9 mouse cellular contexts compared by ENCODE assay signal in the genomic region with DNA sequence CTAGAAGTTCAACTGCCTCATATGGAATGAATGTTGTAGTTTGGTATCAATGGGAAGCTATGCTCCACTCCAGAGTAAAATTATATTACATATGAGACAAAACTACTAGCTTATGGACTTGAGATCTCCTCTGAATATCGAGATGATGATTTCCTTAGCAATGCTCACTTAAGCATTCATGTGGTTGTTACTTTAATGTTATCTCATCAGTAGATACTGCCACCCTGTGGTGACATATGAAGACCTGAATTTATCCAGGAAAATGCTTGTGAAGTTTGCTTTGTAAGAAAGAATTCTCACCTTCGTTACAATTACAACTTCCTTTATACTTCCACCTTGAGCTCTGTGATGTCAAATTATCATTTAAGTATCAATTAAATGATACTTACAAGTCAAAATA.
DNase-seq lines count a peak whose midpoint lies in the region; ATAC-seq and TF ChIP-seq lines count a peak whose summit lies in the region.
"Had no signal": no experiment of that assay in that cellular context is flagged by ENCODE, and none has a peak within 500 bp of the region (broad histone marks: within the 10 kb centered on the region; RNA-seq: fewer than 3 reads in every experiment).

No protein-coding gene starts in this region.

- 8% methylated on average over 2 of the region's 2 CpGs for WGBS in hindbrain, postnatal 0 days
- 17% methylated on average over 2 of the region's 2 CpGs for WGBS in hindbrain, embryonic 16.5 days

- no peak overlapping the region for H3K27ac ChIP-seq in hindbrain, postnatal 0 days
- no peak overlapping the region for H3K27ac ChIP-seq in hindbrain, embryonic 16.5 days (ENCODE audit: low read depth, low read length)
- H3K27ac ChIP-seq: neural tube, embryonic 13.5 days had no signal

- H3K4me2 ChIP-seq in hindbrain, postnatal 0 days (ENCODE audit: low read depth, low read length) = no peak overlapping the region
- no peak overlapping the region for H3K4me2 ChIP-seq in hindbrain, embryonic 16.5 days (ENCODE audit: low read length)
- H3K4me2 ChIP-seq: neural tube, embryonic 13.5 days had no signal

- no peak for ATAC-seq in hindbrain, postnatal 0 days
- ATAC-seq in hindbrain, embryonic 16.5 days = no peak
- ATAC-seq: activated CD4-positive, CD25-positive, alpha-beta regulatory T cell, adult 4 months had no signal

- no peaks in the 10 kb centered on the region for H3K4me1 ChIP-seq in hindbrain, postnatal 0 days (ENCODE audit: insufficient read depth, low read length)
- no peaks in the 10 kb centered on the region for H3K4me1 ChIP-seq in hindbrain, embryonic 16.5 days (ENCODE audit: control insufficient read depth, insufficient read depth, low read depth, low read length)
- H3K4me1 ChIP-seq: neural tube, embryonic 13.5 days had no signal

- H3K9ac ChIP-seq in hindbrain, postnatal 0 days (replicated peaks; ENCODE audit: low read length) = no peak overlapping the region
- no peak overlapping the region for H3K9ac ChIP-seq in hindbrain, embryonic 16.5 days (ENCODE audit: low read depth, low read length)
- H3K9ac ChIP-seq: neural tube, embryonic 13.5 days had no signal

- no peaks in the 10 kb centered on the region for H3K27me3 ChIP-seq in hindbrain, postnatal 0 days (ENCODE audit: insufficient read depth, low read length)
- no peaks in the 10 kb centered on the region for H3K27me3 ChIP-seq in hindbrain, embryonic 16.5 days (replicated peaks; ENCODE audit: control insufficient read depth, insufficient read depth, low read length)
- H3K27me3 ChIP-seq: neural tube, embryonic 13.5 days had no signal

- H3K4me3 ChIP-seq in hindbrain, postnatal 0 days (ENCODE audit: low read length) = no peak overlapping the region
- no peak overlapping the region for H3K4me3 ChIP-seq in hindbrain, embryonic 16.5 days (ENCODE audit: low read length)
- H3K4me3 ChIP-seq: neural tube, embryonic 13.5 days had no signal

- H3K36me3 ChIP-seq in hindbrain, postnatal 0 days (ENCODE audit: insufficient read depth, low read length) = no peaks in the 10 kb centered on the region
- H3K36me3 ChIP-seq in hindbrain, embryonic 16.5 days (ENCODE audit: control insufficient read depth, insufficient read depth, low read length) = no peaks in the 10 kb centered on the region
- H3K36me3 ChIP-seq: neural tube, embryonic 13.5 days had no signal

- peak; percentile 85 for TF ChIP-seq CTCF in hindbrain, postnatal 0 days (IDR thresholded peaks at IDR 0.05; ENCODE audit: low read depth)

- DNase-seq in hindbrain, postnatal 0 days (ENCODE audit: low spot score) = peak; percentile 90
- DNase-seq in right cerebral cortex, postnatal 14 days = peak; percentile 3
- DNase-seq in right cerebral cortex, postnatal 25 days = no peak
- peak; percentile 14 for DNase-seq in layer of hippocampus, adult 9-11 months
- DNase-seq in spleen, postnatal 4 days (ENCODE audit: low spot score in 2 of 2) = no peak
- no peak for DNase-seq in urinary bladder, postnatal 4 days (ENCODE audit: low spot score in 2 of 2)

- no peaks in the 10 kb centered on the region for H3K9me3 ChIP-seq in hindbrain, postnatal 0 days (ENCODE audit: low read length)
- no peaks in the 10 kb centered on the region for H3K9me3 ChIP-seq in hindbrain, embryonic 16.5 days (ENCODE audit: control insufficient read depth, low read length)
- H3K9me3 ChIP-seq: neural tube, embryonic 13.5 days had no signal

Comparison
In these comparisons a context has a peak if more than half of its experiments do, and no peak if none do; other contexts are left out.
1. DNase-seq: peak in hindbrain, postnatal 0 days (single experiment), right cerebral cortex, postnatal 14 days (single experiment) and layer of hippocampus, adult 9-11 months (single experiment); none in right cerebral cortex, postnatal 25 days (single experiment), spleen, postnatal 4 days (0 of 2) and urinary bladder, postnatal 4 days (0 of 2).